In the genomic region with DNA sequence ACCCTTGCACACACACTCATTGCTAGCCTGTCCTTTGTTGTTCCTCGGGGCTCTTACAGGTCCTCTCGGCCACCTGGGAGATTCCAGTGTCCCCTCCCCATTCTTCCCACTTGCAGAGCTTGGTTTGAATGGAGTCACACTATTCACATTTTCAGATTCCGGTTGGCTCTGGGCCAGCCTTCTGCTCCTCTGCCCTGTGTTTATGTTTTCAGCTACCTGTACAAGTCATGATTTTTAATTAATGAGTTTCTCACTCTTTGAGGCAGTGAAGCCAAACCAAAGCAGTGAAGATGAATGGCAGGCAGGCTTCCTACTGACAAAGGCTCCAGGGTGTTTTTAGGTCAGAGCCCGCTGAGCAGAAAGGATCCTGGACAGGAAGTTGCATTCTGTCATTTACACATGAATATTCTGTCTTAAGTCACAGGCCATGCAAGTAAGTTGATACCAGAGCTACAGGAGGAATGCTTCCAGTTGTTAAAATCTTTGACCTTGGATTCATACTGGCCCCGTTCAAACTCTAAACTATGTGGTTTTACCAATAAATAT, we compare ENCODE assay signal across 25 mouse cellular contexts. TPM values are rescaled to one million over a fixed set of nuclear protein-coding genes. Genes with fewer than 3 reads are reported as not detected.
DNase-seq lines count a peak whose midpoint lies in the region; ATAC-seq lines count a peak whose summit lies in the region.
"Had no signal": no experiment of that assay in that cellular context is flagged by ENCODE, and none has a peak within 500 bp of the region (broad histone marks: within the 10 kb centered on the region; RNA-seq: fewer than 3 reads in every experiment).

No protein-coding gene starts in this region.

- no peaks in the 10 kb centered on the region; the same call in 1 of the 2 replicates for H3K27me3 ChIP-seq in kidney, embryonic 15.5 days
- H3K27me3 ChIP-seq: embryonic facial prominence, embryonic 15.5 days; heart, embryonic 15.5 days; liver, embryonic 13.5 days; lung, embryonic 15.5 days; stomach, embryonic 15.5 days had no signal

- peaks cover 14% of the 10 kb centered on the region for H3K4me1 ChIP-seq in kidney, embryonic 15.5 days
- H3K4me1 ChIP-seq: liver, embryonic 13.5 days had no signal

- WGBS in kidney, embryonic 15.5 days: 26% methylated on average over 5 of the region's 5 CpGs

- intact Hi-C loops in gastrocnemius, postnatal 36 days (cut with DNase I): no loop called here

- DNase-seq in cerebellum, postnatal 14 days: peak; percentile 20 to 35
- DNase-seq in kidney, adult 11 months: no peak
- peak; percentile 45 for DNase-seq in Muller cell, postnatal 12 days (ENCODE audit: inconsistent ontology term)
- DNase-seq in kidney, postnatal 14 days: peak; percentile 33
- DNase-seq in thymus, postnatal 10 days (ENCODE audit: low spot score in 2 of 2): no peak
- no peak for DNase-seq in gastrocnemius, postnatal 36 days
- DNase-seq: cerebellum, adult 18-20 months; cerebellum, postnatal 36 days; gastrocnemius, postnatal 25 days; heart, postnatal 36 days; layer of hippocampus, adult 9-11 months; liver, embryonic 13.5 days; lung, postnatal 4 days; midbrain, embryonic 14.5 days; thymus, postnatal 36 days had no signal

- H3K4me3 ChIP-seq in kidney, embryonic 15.5 days (replicated peaks): no peak overlapping the region
- H3K4me3 ChIP-seq: embryonic facial prominence, embryonic 15.5 days; heart, embryonic 15.5 days; liver, embryonic 13.5 days; lung, embryonic 15.5 days; stomach, embryonic 15.5 days had no signal

- H3K36me3 ChIP-seq in kidney, embryonic 15.5 days: no peaks in the 10 kb centered on the region
- H3K36me3 ChIP-seq: embryonic facial prominence, embryonic 15.5 days; G1E; heart, embryonic 15.5 days; liver, embryonic 13.5 days; lung, embryonic 15.5 days; stomach, embryonic 15.5 days had no signal

- no peak overlapping the region for H3K9ac ChIP-seq in kidney, embryonic 15.5 days
- H3K9ac ChIP-seq: embryonic facial prominence, embryonic 15.5 days; heart, embryonic 15.5 days; hindbrain, embryonic 14.5 days; liver, embryonic 13.5 days; lung, embryonic 15.5 days; stomach, embryonic 15.5 days had no signal

- ATAC-seq in cerebellum, adult (ENCODE audit: insufficient number of reproducible peaks, low FRiP score, low TSS enrichment): no peak
- 0 out of 2 replicates have a peak, but pooled peaks have one; percentile 36 for ATAC-seq in kidney, embryonic 15.5 days (replicated peaks; ENCODE audit: low FRiP score)
- ATAC-seq: forebrain, embryonic 16.5 days; inflammation-experienced regulatory T-cells, adult 6 months had no signal

- no peak overlapping the region for H3K4me2 ChIP-seq in kidney, embryonic 15.5 days
- H3K4me2 ChIP-seq: embryonic facial prominence, embryonic 15.5 days; heart, embryonic 15.5 days; hindbrain, embryonic 14.5 days; liver, embryonic 13.5 days; lung, embryonic 15.5 days; stomach, embryonic 15.5 days had no signal

- H3K27ac ChIP-seq in kidney, embryonic 15.5 days: no peak overlapping the region
- H3K27ac ChIP-seq: embryonic facial prominence, embryonic 15.5 days; heart, embryonic 15.5 days; hindbrain, embryonic 14.5 days; liver, embryonic 13.5 days; lung, embryonic 15.5 days; stomach, embryonic 15.5 days had no signal

- H3K9me3 ChIP-seq in kidney, embryonic 15.5 days (replicated peaks): no peaks in the 10 kb centered on the region
- H3K9me3 ChIP-seq: embryonic facial prominence, embryonic 15.5 days; G1E; heart, embryonic 15.5 days; liver, embryonic 13.5 days; lung, embryonic 15.5 days; stomach, embryonic 15.5 days had no signal

RNA-seq across cellular contexts. Expression of a gene that starts 36.9 kb away (rescaled TPM):
- polyA plus RNA-seq in kidney, embryonic 15.5 days (2015; fragmentation: Nextera tagmentation; extraction: Ambion mirVana): 10.0 and 10.3 TPM in 2 replicates
- total RNA-seq in gastrocnemius, postnatal 36 days (2021): 10 to 100 TPM; 19.9 to 21.9 TPM

Comparison
In these comparisons a context has a peak if more than half of its experiments do, and no peak if none do; other contexts are left out.
1. DNase-seq: peak in cerebellum, postnatal 14 days (2 of 2), Muller cell, postnatal 12 days (single experiment) and kidney, postnatal 14 days (single experiment); none in kidney, adult 11 months (single experiment), thymus, postnatal 10 days (0 of 2) and gastrocnemius, postnatal 36 days (0 of 2).